Mouse (Mus musculus) hindbrain, embryonic 16.5 days (tissue): ENCODE data around the gene Ldlr. TPM values are rescaled to one million over a fixed set of nuclear protein-coding genes. Genes with fewer than 3 reads are reported as not detected.
A peak's percentile ranks its signal among the peaks of the same experiment; 100 is the strongest.

Source experiments
- ATAC-seq: fragments of 200-750 bp; cut with Nextera tagmentation; 2 replicates; pipeline ENCODE4 v1.8.0; 2017; ENCODE audit warnings: moderate TSS enrichment, moderate library complexity
- H3K27ac ChIP-seq: fragments of 300-500 bp; sonication (generic); 2 replicates; pipeline ENCODE4 v1.5.1; 2014; ENCODE audit warnings: low read depth, mild to moderate bottlenecking, control low read depth, low read length, moderate library complexity
- H3K27me3 ChIP-seq: fragments of 300-500 bp; sonication (generic); replicated peaks from 2 replicates; pipeline ENCODE4 v1.6.1; 2014; ENCODE audit warnings: low read length; ENCODE audit not compliant: control insufficient read depth, insufficient read depth
- H3K36me3 ChIP-seq: fragments of 300-500 bp; sonication (generic); 2 replicates; pipeline ENCODE4 v1.6.1; 2014; ENCODE audit warnings: mild to moderate bottlenecking, low read length, moderate library complexity, mixed read lengths; ENCODE audit not compliant: control insufficient read depth, insufficient read depth
- H3K4me1 ChIP-seq: fragments of 300-500 bp; sonication (generic); 2 replicates; pipeline ENCODE4 v1.6.1; 2014; ENCODE audit warnings: low read depth, low read length; ENCODE audit not compliant: control insufficient read depth, insufficient read depth
- H3K4me2 ChIP-seq: fragments of 300-500 bp; sonication (generic); 2 replicates; pipeline ENCODE4 v1.6.1; 2014; ENCODE audit warnings: mild to moderate bottlenecking, low read length, control low read depth, moderate library complexity
- H3K4me3 ChIP-seq: fragments of 300-500 bp; sonication (generic); 2 replicates; pipeline ENCODE4 v1.5.1; 2014; ENCODE audit warnings: mild to moderate bottlenecking, low read length, control low read depth, moderate library complexity
- H3K9ac ChIP-seq: fragments of 300-500 bp; sonication (generic); 2 replicates; pipeline ENCODE4 v1.6.1; 2014; ENCODE audit warnings: low read depth, mild to moderate bottlenecking, control low read depth, low read length, moderate library complexity
- H3K9me3 ChIP-seq: fragments of 300-500 bp; sonication (generic); 2 replicates; pipeline ENCODE4 v1.6.1; 2014; ENCODE audit warnings: mild to moderate bottlenecking, low read length, moderate library complexity; ENCODE audit not compliant: control insufficient read depth
- WGBS: fragments of 180-500 bp; shearing (Covaris S2); extraction: QIAGEN DNeasy Blood & Tissue Kit; methylation state at CpG from one replicate; pipeline ENCODE4 v1.1.7; 2014; 5-methylcytosine and 5-hydroxymethylcytosine counted together
- polyA plus RNA-seq: library from polyadenylated mRNA; unstranded; fragments of >200 nt; fragmentation: Nextera tagmentation; extraction: Ambion mirVana; gene quantifications from 2 replicates; pipeline ENCODE4 v1.2.1, GENCODE M21; 2015

Ldlr gene
- polyA plus RNA-seq, 1 experiment from 2014 or later, result 15.6 TPM

- no peaks in the 10 kb centered on the region for H3K27me3 ChIP-seq
- H3K4me1 ChIP-seq, result no peaks in the 10 kb centered on the region; the same call in 1 of the 2 replicates
- no peak overlapping the region for H3K4me3 ChIP-seq
- H3K36me3 ChIP-seq, result peaks cover 27% of the 10 kb centered on the region
- WGBS, result 45% methylated on average over 7 of the region's 7 CpGs
- no peak overlapping the region for H3K9ac ChIP-seq
- H3K9me3 ChIP-seq, result no peaks in the 10 kb centered on the region
- H3K4me2 ChIP-seq, result no peak overlapping the region
- peak; percentile 55 for ATAC-seq
- H3K27ac ChIP-seq, result peak overlapping the region; percentile 71
Measured at GRCm38 (mm10) chr9:21748033-21748432, 24.8 kb downstream of the Ldlr start.

- Histone ChIP-seq H3K4me1 (no peaks in the 10 kb centered on the region; the same call in 1 of the 2 replicates), H3K27ac (peak overlapping the region; percentile 71), H3K36me3 (peaks cover 27% of the 10 kb centered on the region), H3K4me2 (no peak overlapping the region), H3K9ac (no peak overlapping the region), H3K27me3 (no peaks in the 10 kb centered on the region), H3K9me3 (no peaks in the 10 kb centered on the region), H3K4me3 (no peak overlapping the region)
- no peak for ATAC-seq
- WGBS, result 83% methylated on average over 10 of the region's 10 CpGs
Measured at GRCm38 (mm10) chr9:21748491-21748890, 25.2 kb downstream of the Ldlr start.

GRCm38 (mm10) chr9:21749382-21750118 lies 26.3 kb downstream of the Ldlr start:
- 83% methylated on average over 6 of the region's 6 CpGs for WGBS
- Histone ChIP-seq H3K9me3 (no peaks in the 10 kb centered on the region), H3K4me2 (no peak overlapping the region), H3K27me3 (no peaks in the 10 kb centered on the region), H3K36me3 (peaks cover 19% of the 10 kb centered on the region), H3K9ac (no peak overlapping the region), H3K4me1 (no peaks in the 10 kb centered on the region; the same call in 1 of the 2 replicates), H3K4me3 (no peak overlapping the region), H3K27ac (no peak overlapping the region)
- no peak for ATAC-seq

GRCm38 (mm10) chr9:21750370-21750769 lies 27.1 kb downstream of the Ldlr start:
- H3K36me3 ChIP-seq, result peaks cover 16% of the 10 kb centered on the region
- H3K27me3 ChIP-seq, result no peaks in the 10 kb centered on the region
- ATAC-seq, result no peak
- WGBS, result 69% methylated on average over 3 of the region's 3 CpGs
- H3K9ac ChIP-seq, result no peak overlapping the region
- H3K4me2 ChIP-seq, result no peak overlapping the region
- H3K4me1 ChIP-seq, result no peaks in the 10 kb centered on the region; the same call in 1 of the 2 replicates
- H3K27ac ChIP-seq, result no peak overlapping the region
- no peak overlapping the region for H3K4me3 ChIP-seq
- no peaks in the 10 kb centered on the region for H3K9me3 ChIP-seq

GRCm38 (mm10) chr9:21751347-21751746 lies 28.1 kb downstream of the Ldlr start:
- H3K4me2 ChIP-seq, result no peak overlapping the region
- no peaks in the 10 kb centered on the region for H3K9me3 ChIP-seq
- H3K27me3 ChIP-seq, result no peaks in the 10 kb centered on the region
- no peaks in the 10 kb centered on the region; the same call in 1 of the 2 replicates for H3K4me1 ChIP-seq
- no peak for ATAC-seq
- no peak overlapping the region for H3K4me3 ChIP-seq
- H3K36me3 ChIP-seq, result peaks cover 8% of the 10 kb centered on the region
- H3K9ac ChIP-seq, result no peak overlapping the region
- no peak overlapping the region for H3K27ac ChIP-seq
- 63% methylated on average over 6 of the region's 6 CpGs for WGBS

- Histone ChIP-seq H3K9ac (no peak overlapping the region), H3K27ac (no peak overlapping the region), H3K9me3 (no peaks in the 10 kb centered on the region), H3K4me3 (no peak overlapping the region), H3K27me3 (no peaks in the 10 kb centered on the region), H3K4me2 (no peak overlapping the region), H3K36me3 (peaks cover under 1% of the 10 kb centered on the region), H3K4me1 (no peaks in the 10 kb centered on the region; the same call in 1 of the 2 replicates)
- ATAC-seq, result no peak
- whole genome bisulfite sequencing, result 63% methylated on average over 10 of the region's 10 CpGs
Measured at GRCm38 (mm10) chr9:21752252-21752792, 29.0 kb downstream of the Ldlr start.

GRCm38 (mm10) chr9:21754003-21754402 lies 30.7 kb downstream of the Ldlr start:
- no peak overlapping the region for H3K4me2 ChIP-seq
- H3K4me3 ChIP-seq, result no peak overlapping the region
- H3K36me3 ChIP-seq, result no peaks in the 10 kb centered on the region
- no peak for ATAC-seq
- H3K9me3 ChIP-seq, result no peaks in the 10 kb centered on the region
- WGBS, result 75% methylated on average over 2 of the region's 2 CpGs
- H3K27ac ChIP-seq, result no peak overlapping the region
- H3K4me1 ChIP-seq, result no peaks in the 10 kb centered on the region
- H3K9ac ChIP-seq, result no peak overlapping the region
- no peaks in the 10 kb centered on the region for H3K27me3 ChIP-seq

GRCm38 (mm10) chr9:21754516-21755321 lies 31.4 kb downstream of the Ldlr start:
- no peaks in the 10 kb centered on the region for H3K9me3 ChIP-seq
- H3K27me3 ChIP-seq, result no peaks in the 10 kb centered on the region
- no peak overlapping the region for H3K4me2 ChIP-seq
- H3K27ac ChIP-seq, result no peak overlapping the region
- peaks cover 2% of the 10 kb centered on the region; the same call in 1 of the 2 replicates for H3K4me1 ChIP-seq
- H3K36me3 ChIP-seq, result no peaks in the 10 kb centered on the region
- WGBS, result 80% methylated on average over 13 of the region's 13 CpGs
- no peak overlapping the region for H3K4me3 ChIP-seq
- ATAC-seq, result no peak
- H3K9ac ChIP-seq, result no peak overlapping the region
